Mouse (Mus musculus): ENCODE measurements at regions not wholly inside any gene's neighbourhood (a gene's known extent, or its start where the extent isn't known, plus 50 kb on each side); places are given as distances from the start of the nearest gene placed in this dataset.

DNA sequence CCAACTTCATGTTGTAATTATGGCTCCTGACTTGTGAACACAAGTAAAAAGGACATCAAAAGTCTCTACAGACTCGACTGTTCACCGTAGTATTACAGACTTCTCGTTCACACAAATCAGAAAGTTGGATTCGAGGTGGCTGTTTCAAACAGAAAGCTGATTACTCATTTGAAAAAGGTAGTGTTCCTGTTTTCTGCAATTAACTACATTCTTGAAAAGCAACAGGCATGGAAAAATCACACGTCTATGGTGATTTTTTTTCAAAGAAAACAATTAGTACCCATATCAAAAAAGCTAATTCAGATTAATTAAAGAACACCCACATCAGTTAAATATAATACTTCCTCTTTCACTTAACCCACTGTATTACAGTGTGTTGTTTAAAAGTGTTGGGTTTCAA lies 71.5 kb downstream of the Prlhr start:
- TF ChIP-seq CTCF (IDR thresholded peaks at IDR 0.05; ENCODE audit: low read depth) = no peak
- TF ChIP-seq EP300 (IDR thresholded peaks at IDR 0.05; ENCODE audit: low read depth) = no peak

Measured in liver, postnatal 0 days (tissue).